Mouse (Mus musculus) kidney, postnatal 0 days (tissue): Measurements from ENCODE around the gene H2bfm. TPM values are rescaled to one million over a fixed set of nuclear protein-coding genes. Genes with fewer than 3 reads are reported as not detected.
"Not testable (repeated sequence)": the region's sequence is repeated elsewhere in the genome, so short reads cannot be mapped to it uniquely, and the experiment has no call there.

Experiments used
- ATAC-seq: fragments of 200-750 bp; cut with Nextera tagmentation; replicated peaks from 2 replicates; pipeline ENCODE4 v1.8.0; 2017; ENCODE audit warnings: low read depth, moderate number of reproducible peaks, moderate TSS enrichment, moderate library complexity; ENCODE audit not compliant: low FRiP score
- DNase-seq: peaks from one replicate; pipeline ENCODE4 v3.0.0-alpha.2; 2016; ENCODE audit warnings: low spot score
- H3K27ac ChIP-seq: fragments of 300-500 bp; sonication (generic); 2 replicates; pipeline ENCODE4 v1.5.1; 2014; ENCODE audit warnings: mild to moderate bottlenecking
- H3K27me3 ChIP-seq: fragments of 300-500 bp; sonication (generic); 2 replicates; pipeline ENCODE4 v1.6.1; 2014; ENCODE audit warnings: low read length, mixed read lengths; ENCODE audit not compliant: insufficient read depth
- H3K36me3 ChIP-seq: fragments of 300-500 bp; sonication (generic); 2 replicates; pipeline ENCODE4 v1.6.1; 2014; ENCODE audit warnings: low read length, mixed read lengths; ENCODE audit not compliant: insufficient read depth
- H3K4me1 ChIP-seq: fragments of 300-500 bp; sonication (generic); replicated peaks from 2 replicates; pipeline ENCODE4 v1.6.1; 2014; ENCODE audit warnings: antibody characterized with exemption, low read length, mixed read lengths; ENCODE audit not compliant: insufficient read depth
- H3K4me2 ChIP-seq: fragments of 300-500 bp; sonication (generic); 2 replicates; pipeline ENCODE4 v1.6.1; 2014; ENCODE audit warnings: mild to moderate bottlenecking, low read length, moderate library complexity, mixed read lengths
- H3K4me3 ChIP-seq: fragments of 300-500 bp; sonication (generic); replicated peaks from 2 replicates; pipeline ENCODE4 v1.5.1; 2014; ENCODE audit warnings: low read depth, low read length
- H3K9ac ChIP-seq: fragments of 300-500 bp; sonication (generic); 2 replicates; pipeline ENCODE4 v1.6.1; 2014; ENCODE audit warnings: low read depth, low read length
- H3K9me3 ChIP-seq: fragments of 300-500 bp; sonication (generic); replicated peaks from 2 replicates; pipeline ENCODE4 v1.6.1; 2016; ENCODE audit warnings: low read length, inconsistent platforms, mixed read lengths
- CTCF ChIP-seq: IDR thresholded peaks from 2 replicates; pipeline ENCODE4 v1.5.1; 2016; ENCODE audit warnings: antibody characterized with exemption, low read depth, mild to moderate bottlenecking, moderate library complexity
- WGBS: fragments of 180-500 bp; shearing (Covaris S2); extraction: QIAGEN DNeasy Blood & Tissue Kit; methylation state at CpG from one replicate; pipeline ENCODE4 v1.1.7; 2014; 5-methylcytosine and 5-hydroxymethylcytosine counted together
- polyA plus RNA-seq: library from polyadenylated mRNA; unstranded; fragments of >200 nt; fragmentation: Nextera tagmentation; extraction: Ambion mirVana; gene quantifications from 2 replicates; pipeline ENCODE4 v1.2.1, GENCODE M21; 2015

Gene H2bfm
- polyA plus RNA-seq: not detected in 2 replicates

DNA sequence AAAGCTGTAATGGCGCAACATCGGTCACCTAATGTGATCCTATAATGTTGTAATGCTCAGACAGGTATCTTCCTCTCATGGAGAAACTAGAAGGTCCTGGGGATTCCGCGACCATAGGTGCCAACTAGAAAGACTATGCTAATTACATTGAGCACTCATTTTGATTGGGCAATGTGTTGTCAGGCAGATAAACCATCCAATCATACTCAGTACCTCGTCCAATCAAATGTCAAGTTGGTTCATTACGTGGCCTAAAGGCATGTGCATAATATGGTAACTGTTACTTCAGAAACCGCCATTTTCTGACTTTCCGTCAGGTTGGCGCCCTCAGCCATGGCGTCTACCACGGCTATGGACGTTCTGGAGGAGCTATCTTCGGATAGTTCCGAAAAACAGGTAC lies at the start of gene H2bfm:
H2bfm (plus strand) TSS at position 295 of the 400 bp plus-strand sequence.
- 93% methylated on average over 14 of the region's 14 CpGs for WGBS
- H3K36me3 ChIP-seq: no peaks in the 10 kb centered on the region
- H3K27ac ChIP-seq: no peak within 1 kb of the TSS
- H3K4me3 ChIP-seq: no peak within 1 kb of the TSS
- no peaks in the 10 kb centered on the region for H3K4me1 ChIP-seq
- no peak within 1 kb of the TSS for H3K9ac ChIP-seq
- no peaks in the 10 kb centered on the region for H3K9me3 ChIP-seq
- no peak for TF ChIP-seq CTCF
- H3K4me2 ChIP-seq: no peak within 1 kb of the TSS
- no peak for ATAC-seq
- no peaks in the 10 kb centered on the region for H3K27me3 ChIP-seq
- no peak for DNase-seq

DNA sequence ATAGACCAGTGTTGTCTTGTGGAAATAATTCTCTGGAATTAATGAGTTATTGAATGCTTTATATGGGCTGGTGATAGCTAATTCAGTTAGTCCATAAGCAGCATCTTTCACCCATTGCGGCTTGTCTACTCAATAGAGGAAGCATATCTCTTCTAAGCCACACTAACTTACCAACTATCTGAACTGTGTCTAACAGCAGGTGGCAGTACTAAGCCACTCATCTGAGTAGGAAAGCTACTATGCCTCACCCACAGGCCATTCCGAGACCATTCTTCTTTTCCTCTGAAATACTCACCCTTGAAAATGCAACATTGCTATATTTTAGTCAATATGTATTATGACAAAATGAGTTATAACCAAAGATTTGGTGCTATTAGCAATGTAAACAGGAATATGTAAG lies 31.4 kb upstream of the H2bfm start:
- no peak overlapping the region for H3K9ac ChIP-seq
- H3K4me1 ChIP-seq: no peaks in the 10 kb centered on the region
- no peaks in the 10 kb centered on the region for H3K27me3 ChIP-seq
- DNase-seq: peak; percentile 27
- H3K27ac ChIP-seq: no peak overlapping the region
- H3K4me2 ChIP-seq: no peak overlapping the region
- no peaks in the 10 kb centered on the region for H3K9me3 ChIP-seq
- no peak for ATAC-seq
- no peak overlapping the region for H3K4me3 ChIP-seq
- 68% methylated on average over 2 of the region's 2 CpGs for WGBS
- peak; percentile 53; the same call in 1 of the 2 replicates for TF ChIP-seq CTCF
- H3K36me3 ChIP-seq: no peaks in the 10 kb centered on the region

DNA sequence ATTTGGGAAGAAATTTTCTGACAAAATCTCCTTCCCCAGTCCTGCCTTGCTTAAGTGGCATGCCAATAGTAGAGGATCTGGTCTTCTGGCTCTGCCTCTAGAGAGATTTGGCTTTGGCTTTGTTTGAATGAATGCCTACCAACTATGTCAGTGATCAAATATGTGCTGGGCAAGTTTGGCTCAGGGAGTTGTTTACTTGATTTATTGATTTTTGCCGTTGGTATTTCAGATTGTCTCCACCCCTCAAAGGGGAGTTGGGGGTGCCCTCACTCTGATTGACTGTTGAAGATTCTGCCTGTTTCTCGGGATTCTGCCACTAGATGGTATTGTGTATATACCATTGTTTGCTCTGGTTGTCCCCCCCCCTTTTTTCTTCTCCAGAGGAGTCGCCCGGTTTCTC lies 22.8 kb upstream of the H2bfm start:
- Histone ChIP-seq H3K27me3 (no peaks in the 10 kb centered on the region), H3K4me1 (no peaks in the 10 kb centered on the region), H3K4me2 (no peak overlapping the region), H3K4me3 (no peak overlapping the region), H3K27ac (no peak overlapping the region), H3K36me3 (no peaks in the 10 kb centered on the region), H3K9ac (no peak overlapping the region), H3K9me3 (no peaks in the 10 kb centered on the region)
- no peak for ATAC-seq
- TF ChIP-seq CTCF: no peak
- WGBS: 63% methylated on average over 4 of the region's 4 CpGs
- DNase-seq: no peak

DNA sequence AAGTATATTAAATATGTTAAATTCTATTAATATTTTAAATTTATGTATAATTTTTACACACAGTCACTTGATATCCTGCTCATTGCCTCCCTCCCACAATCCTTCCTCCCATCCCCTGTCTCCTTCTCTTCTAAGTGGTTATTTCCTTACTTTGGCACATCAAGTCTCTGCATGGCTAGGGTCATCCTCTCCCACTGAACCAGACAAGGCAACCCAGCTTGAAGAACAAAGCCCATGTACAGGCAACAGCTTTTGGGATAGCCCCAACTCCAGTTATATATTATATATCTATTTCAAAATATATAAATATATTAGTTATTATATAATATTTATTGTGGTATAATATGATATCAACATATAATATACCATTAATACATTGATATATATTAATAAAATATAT lies 1.3 kb upstream of the H2bfm start:
- Histone ChIP-seq H3K4me3 (no peak overlapping the region), H3K9me3 (no peaks in the 10 kb centered on the region), H3K36me3 (no peaks in the 10 kb centered on the region), H3K4me1 (no peaks in the 10 kb centered on the region), H3K27me3 (no peaks in the 10 kb centered on the region), H3K9ac (no peak overlapping the region), H3K27ac (no peak overlapping the region), H3K4me2 (no peak overlapping the region)
- no peak for DNase-seq
- no peak for TF ChIP-seq CTCF
- no peak for ATAC-seq

DNA sequence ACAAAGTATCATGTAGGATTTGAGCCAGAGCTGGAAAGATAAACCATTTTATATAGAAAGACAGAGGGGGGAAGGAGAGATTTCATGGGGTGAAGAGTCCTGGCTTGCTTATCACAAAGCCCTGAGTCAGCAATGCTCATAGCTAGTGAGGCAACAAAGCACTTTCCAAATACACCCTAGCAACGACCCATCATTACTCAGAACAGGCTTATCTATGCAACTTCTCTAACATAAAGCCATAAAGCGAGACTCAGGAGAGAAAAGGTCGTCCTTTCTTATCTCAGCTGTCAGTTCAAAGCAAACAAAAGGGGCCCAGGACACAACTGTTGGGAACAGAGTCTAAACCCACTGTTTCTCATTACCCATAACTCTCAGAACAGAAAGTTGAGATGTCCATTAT lies 10.9 kb downstream of the H2bfm start:
- TF ChIP-seq CTCF: no peak
- H3K27me3 ChIP-seq: no peaks in the 10 kb centered on the region
- H3K9ac ChIP-seq: no peak overlapping the region
- no peak overlapping the region for H3K27ac ChIP-seq
- H3K4me2 ChIP-seq: no peak overlapping the region
- H3K9me3 ChIP-seq: no peaks in the 10 kb centered on the region
- no peaks in the 10 kb centered on the region for H3K4me1 ChIP-seq
- DNase-seq: no peak
- WGBS: 40% methylated on average over 3 of the region's 3 CpGs
- no peaks in the 10 kb centered on the region for H3K36me3 ChIP-seq
- ATAC-seq: no peak
- H3K4me3 ChIP-seq: no peak overlapping the region

DNA sequence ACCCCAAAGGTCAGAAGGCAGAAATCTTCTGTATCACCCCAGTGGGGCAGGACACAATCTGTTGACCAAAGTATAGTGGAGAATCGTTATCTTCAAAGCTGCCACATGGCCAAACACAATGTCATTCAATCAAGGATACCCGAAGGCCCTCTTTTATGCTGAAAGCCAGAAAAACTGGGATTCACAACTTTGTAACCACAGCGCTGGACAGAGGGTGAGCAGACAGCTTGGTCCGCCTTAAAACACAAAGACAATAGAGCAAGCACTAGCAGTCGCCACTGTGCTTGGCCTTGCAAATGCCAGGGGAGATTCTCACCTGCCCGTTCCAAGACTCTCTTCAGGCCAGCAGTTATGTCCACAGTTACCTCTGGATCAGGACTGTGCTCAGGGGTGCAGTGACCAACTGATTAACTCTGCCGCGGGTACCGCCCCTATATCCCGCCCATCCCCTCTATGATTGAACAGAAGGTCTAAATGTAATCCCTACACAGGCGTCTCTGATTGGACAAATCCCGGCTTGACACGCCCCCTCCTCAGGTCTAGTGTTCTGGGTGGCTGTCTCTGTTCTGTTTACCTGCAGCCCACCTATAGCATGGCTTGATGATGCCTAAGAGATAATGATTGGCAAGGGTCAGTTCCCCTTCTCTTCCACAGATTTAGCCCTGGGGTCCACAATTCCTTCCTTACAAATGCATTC lies 30.6 kb downstream of the H2bfm start:
- peak overlapping the region; percentile 37 for H3K4me2 ChIP-seq
- peak; percentile 42 for DNase-seq
- 29% methylated on average over 13 of the region's 13 CpGs for WGBS
- H3K36me3 ChIP-seq, H3K9ac ChIP-seq, H3K27me3 ChIP-seq, H3K27ac ChIP-seq, H3K4me1 ChIP-seq, H3K9me3 ChIP-seq: not testable (repeated sequence)
- peak; percentile 97 for ATAC-seq
- peak overlapping the region; percentile 24; the same call in 1 of the 2 replicates for H3K4me3 ChIP-seq

DNA sequence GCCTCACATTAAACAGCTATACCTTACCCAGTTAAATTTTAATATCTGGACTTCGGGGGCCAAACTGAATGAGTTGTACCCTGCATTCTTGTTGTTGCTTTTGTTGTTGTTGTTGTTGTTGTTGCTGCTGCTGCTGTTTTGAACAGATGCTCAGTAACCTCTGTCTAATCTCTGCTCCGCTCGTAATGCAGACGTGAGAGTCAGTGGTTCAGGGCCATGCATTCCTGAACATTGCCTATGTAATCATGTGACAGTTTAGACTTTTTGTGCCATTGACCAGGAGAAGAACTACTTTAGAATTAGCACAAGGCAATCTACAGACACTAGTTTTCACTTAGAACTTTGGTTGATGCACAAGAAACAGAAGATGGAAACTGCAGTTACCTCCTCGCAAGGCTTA lies 31.2 kb downstream of the H2bfm start:
- not testable (repeated sequence) for H3K4me1 ChIP-seq, H3K36me3 ChIP-seq, DNase-seq, H3K9me3 ChIP-seq, H3K27me3 ChIP-seq, H3K27ac ChIP-seq, H3K9ac ChIP-seq, ATAC-seq
- 65% methylated on average over 5 of the region's 5 CpGs for WGBS
- peak overlapping the region; percentile 37 for H3K4me2 ChIP-seq
- 0 out of 2 replicates have a peak overlapping the region, but pooled peaks have one; percentile 24 for H3K4me3 ChIP-seq
